Mouse (Mus musculus) MEL (cell line): ENCODE data around the gene Metrn. TPM values are rescaled to one million over a fixed set of nuclear protein-coding genes. Genes with fewer than 3 reads are reported as not detected.

Source experiments
- DNase-seq: peaks from one replicate; pipeline ENCODE4 v3.0.0; 2011; ENCODE audit warnings: low read depth, low spot score
- H3K27ac ChIP-seq: 2 replicates; pipeline ENCODE4 v1.5.1; 2012; ENCODE audit warnings: low read depth, mild to moderate bottlenecking, control low read depth, low read length, moderate library complexity; ENCODE audit not compliant: control insufficient read depth
- H3K27me3 ChIP-seq, 2 experiments: fragments of 150-350 bp in 1 of 2; sonication (generic) in 1 of 2; 2 replicates each; pipeline ENCODE4 v1.6.1; 2012; ENCODE audit warnings: low read length in 2 of 2, mild to moderate bottlenecking in 2 of 2, improper control_type of control experiment in 1 of 2, moderate library complexity in 1 of 2; ENCODE audit not compliant: insufficient read depth in 2 of 2, control insufficient read depth in 1 of 2
- H3K36me3 ChIP-seq, 2 experiments: 2 replicates each; pipeline ENCODE4 v1.6.1; 2012 to 2014; ENCODE audit warnings: low read length in 2 of 2, improper control_type of control experiment in 1 of 2, inconsistent platforms in 1 of 2, mild to moderate bottlenecking in 1 of 2; ENCODE audit not compliant: insufficient read depth in 2 of 2, control insufficient read depth in 1 of 2
- H3K4me1 ChIP-seq, 2 experiments: fragments of 150-350 bp in 1 of 2; sonication (generic) in 1 of 2; 2 replicates each; pipeline ENCODE4 v1.6.1; 2012; ENCODE audit warnings: low read length in 2 of 2, improper control_type of control experiment in 1 of 2, mild to moderate bottlenecking in 1 of 2; ENCODE audit not compliant: insufficient read depth in 2 of 2, control insufficient read depth in 1 of 2
- H3K4me3 ChIP-seq, 2 experiments: fragments of 150-350 bp in 1 of 2; sonication (generic) in 1 of 2; 2 replicates each; pipeline ENCODE4 v1.5.1; 2012; ENCODE audit warnings: low read depth in 2 of 2, low read length in 2 of 2, mild to moderate bottlenecking in 2 of 2, moderate library complexity in 2 of 2, control low read depth in 1 of 2, improper control_type of control experiment in 1 of 2; ENCODE audit not compliant: control insufficient read depth in 1 of 2, insufficient read depth in 1 of 2
- H3K79me2 ChIP-seq: 2 replicates; pipeline ENCODE4 v1.6.1; 2012; ENCODE audit warnings: mild to moderate bottlenecking, low read length, moderate library complexity; ENCODE audit not compliant: control insufficient read depth, poor library complexity, insufficient read depth
- H3K9ac ChIP-seq: 2 replicates; pipeline ENCODE4 v1.6.1; 2012; ENCODE audit warnings: low read depth, mild to moderate bottlenecking, control low read depth, low read length, moderate library complexity; ENCODE audit not compliant: control insufficient read depth, poor library complexity, severe bottlenecking
- H3K9me3 ChIP-seq: fragments of 150-350 bp; sonication (generic); replicated peaks from 2 replicates; pipeline ENCODE4 v1.6.1; 2012; ENCODE audit warnings: mild to moderate bottlenecking, low read length, improper control_type of control experiment, moderate library complexity; ENCODE audit not compliant: insufficient read depth
- CHD1 ChIP-seq: IDR thresholded peaks from 2 replicates; pipeline ENCODE4 v1.6.1; 2012; ENCODE audit warnings: low read depth, mild to moderate bottlenecking, inconsistent platforms, low read length, improper control_type of control experiment
- CTCF ChIP-seq, 3 experiments: IDR thresholded peaks in 2 of 3; conservative IDR thresholded peaks in 1 of 3; 2 replicates each; pipeline ENCODE4 v1.5.1; 2011 to 2012; ENCODE audit warnings: low read length in 3 of 3, low read depth in 2 of 3, mild to moderate bottlenecking in 2 of 3, improper control_type of control experiment in 1 of 3, inconsistent platforms in 1 of 3, mixed read lengths in 1 of 3, moderate library complexity in 1 of 3; ENCODE audit not compliant: control insufficient read depth in 1 of 3, insufficient read depth in 1 of 3, poor library complexity in 1 of 3, severe bottlenecking in 1 of 3
- HCFC1 ChIP-seq: IDR thresholded peaks from 2 replicates; pipeline ENCODE4 v1.6.1; 2012; ENCODE audit warnings: low read depth, mild to moderate bottlenecking, inconsistent platforms, low read length, improper control_type of control experiment, moderate library complexity
- JUND ChIP-seq: IDR thresholded peaks from 2 replicates; pipeline ENCODE4 v1.6.1; 2011; ENCODE audit warnings: low read depth, mild to moderate bottlenecking, improper control_type of control experiment, low read length
- MAFK ChIP-seq: IDR thresholded peaks from 2 replicates; pipeline ENCODE4 v1.6.1; 2011; ENCODE audit warnings: low read depth, mild to moderate bottlenecking, low read length, improper control_type of control experiment, borderline replicate concordance
- MAX ChIP-seq: IDR thresholded peaks from 2 replicates; pipeline ENCODE4 v1.6.1; 2011; ENCODE audit warnings: low read length, improper control_type of control experiment
- MAZ ChIP-seq: IDR thresholded peaks from 2 replicates; pipeline ENCODE4 v1.6.1; 2012; ENCODE audit warnings: low read depth, mild to moderate bottlenecking, inconsistent platforms, low read length, improper control_type of control experiment
- MXI1 ChIP-seq: IDR thresholded peaks from 2 replicates; pipeline ENCODE4 v1.6.1; 2011; ENCODE audit warnings: mild to moderate bottlenecking, low read depth, low read length, improper control_type of control experiment
- NELFE ChIP-seq: IDR thresholded peaks from 2 replicates; pipeline ENCODE4 v1.6.1; 2011; ENCODE audit warnings: low read depth, low read length, improper control_type of control experiment
- SIN3A ChIP-seq: IDR thresholded peaks from 2 replicates; pipeline ENCODE4 v1.6.1; 2012; ENCODE audit warnings: low read length, improper control_type of control experiment, inconsistent platforms
- TAL1 ChIP-seq: IDR thresholded peaks from 2 replicates; pipeline ENCODE4 v1.6.1; 2012; ENCODE audit warnings: mild to moderate bottlenecking, inconsistent platforms, low read length, moderate library complexity, mixed read lengths
- TBP ChIP-seq: IDR thresholded peaks from 2 replicates; pipeline ENCODE4 v1.8.0; 2011; ENCODE audit warnings: low read depth, low read length, improper control_type of control experiment
- UBTF ChIP-seq: IDR thresholded peaks from 2 replicates; pipeline ENCODE4 v1.6.1; 2012; ENCODE audit warnings: low read depth, mild to moderate bottlenecking, inconsistent platforms, low read length, improper control_type of control experiment, moderate library complexity, borderline replicate concordance; ENCODE audit not compliant: insufficient read depth
- USF1 ChIP-seq: IDR thresholded peaks from 2 replicates; pipeline ENCODE4 v1.6.1; 2014; ENCODE audit warnings: low read depth, mild to moderate bottlenecking, inconsistent platforms, low read length, improper control_type of control experiment, moderate library complexity
- USF2 ChIP-seq, 2 experiments: IDR thresholded peaks; 2 replicates each; pipeline ENCODE4 v1.6.1; 2011 to 2012; ENCODE audit warnings: improper control_type of control experiment in 2 of 2, low read length in 2 of 2, borderline replicate concordance in 1 of 2, inconsistent platforms in 1 of 2, low read depth in 1 of 2, mild to moderate bottlenecking in 1 of 2; ENCODE audit not compliant: insufficient read depth in 1 of 2
- ZC3H11A ChIP-seq: IDR thresholded peaks from 2 replicates; pipeline ENCODE4 v1.6.1; 2012; ENCODE audit warnings: low read depth, mild to moderate bottlenecking, inconsistent platforms, low read length, improper control_type of control experiment
- ZMIZ1 ChIP-seq: IDR thresholded peaks from 2 replicates; pipeline ENCODE4 v1.6.1; 2012; ENCODE audit warnings: low read depth, mild to moderate bottlenecking, inconsistent platforms, low read length, improper control_type of control experiment, moderate library complexity
- polyA plus RNA-seq, 2 experiments: library from polyadenylated mRNA; stranded (reverse) in 1 of 2; unstranded in 1 of 2; fragments of >175 nt in 1 of 2; fragments of >200 nt in 1 of 2; gene quantifications; 2 replicates each; pipeline versions ENCODE4 v1.2.1 to v1.2.4; 2012; ENCODE audit warnings: low replicate concordance in 2 of 2, low read depth in 1 of 2; ENCODE audit not compliant: insufficient read length in 2 of 2, insufficient read depth in 1 of 2, missing spikeins in 1 of 2
- total RNA-seq: library from RNA; depleted of rRNA; stranded (reverse); fragments of 300-350 nt; gene quantifications from 2 replicates; pipeline ENCODE4 v1.2.3, GENCODE M21; 2012

The Metrn gene
- total and polyA plus RNA-seq, 3 experiments, result 95.7 to 116 TPM; not detected in 1

DNA sequence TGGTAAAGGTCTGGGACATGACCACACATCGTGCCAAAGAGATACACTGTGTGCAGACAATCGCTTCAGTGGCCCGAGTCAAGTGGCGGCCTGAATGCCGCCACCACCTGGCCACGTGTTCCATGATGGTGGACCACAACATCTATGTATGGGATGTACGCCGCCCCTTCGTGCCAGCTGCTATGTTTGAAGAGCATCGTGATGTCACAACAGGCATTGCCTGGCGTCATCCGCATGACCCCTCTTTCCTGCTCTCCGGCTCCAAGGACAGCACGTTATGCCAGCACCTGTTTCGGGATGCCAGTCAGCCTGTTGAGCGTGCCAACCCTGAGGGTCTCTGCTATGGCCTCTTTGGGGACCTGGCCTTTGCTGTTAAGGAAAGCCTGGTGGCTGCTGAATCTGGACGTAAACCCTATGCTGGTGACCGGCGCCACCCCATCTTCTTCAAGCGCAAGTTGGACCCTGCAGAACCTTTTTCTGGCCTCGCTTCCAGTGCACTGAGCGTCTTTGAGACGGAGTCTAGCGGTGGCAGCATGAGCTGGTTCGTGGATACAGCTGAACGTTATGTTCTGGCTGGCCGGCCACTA, 29.1 kb upstream of the Metrn start:
- H3K4me3 ChIP-seq, result no peak overlapping the region
- no peaks in the 10 kb centered on the region for H3K9me3 ChIP-seq
- no peak overlapping the region for H3K27ac ChIP-seq
- peaks cover 0 to 33% of the 10 kb centered on the region in 2 experiments; a peak in 2 of 4 replicates for H3K4me1 ChIP-seq
- no peaks in the 10 kb centered on the region for H3K27me3 ChIP-seq
- H3K9ac ChIP-seq, result no peak overlapping the region
- H3K79me2 ChIP-seq, result peaks cover 44% of the 10 kb centered on the region
- TF ChIP-seq ZC3H11A, result no peak
- TF ChIP-seq USF1, result no peak
- TF ChIP-seq USF2 (IDR thresholded peaks at IDR 0.05; ENCODE audit: borderline replicate concordance in 1 of 2, insufficient read depth in 1 of 2, low read depth in 1 of 2, low read length in 2 of 2), result no peak
- TF ChIP-seq ZMIZ1, result no peak
- TF ChIP-seq UBTF, result no peak
- no peak for TF ChIP-seq TBP
- no peak for TF ChIP-seq MAX
- no peak for DNase-seq
- H3K36me3 ChIP-seq, result peaks cover 0 to 12% of the 10 kb centered on the region in 2 experiments; a peak in 2 of 4 replicates

DNA sequence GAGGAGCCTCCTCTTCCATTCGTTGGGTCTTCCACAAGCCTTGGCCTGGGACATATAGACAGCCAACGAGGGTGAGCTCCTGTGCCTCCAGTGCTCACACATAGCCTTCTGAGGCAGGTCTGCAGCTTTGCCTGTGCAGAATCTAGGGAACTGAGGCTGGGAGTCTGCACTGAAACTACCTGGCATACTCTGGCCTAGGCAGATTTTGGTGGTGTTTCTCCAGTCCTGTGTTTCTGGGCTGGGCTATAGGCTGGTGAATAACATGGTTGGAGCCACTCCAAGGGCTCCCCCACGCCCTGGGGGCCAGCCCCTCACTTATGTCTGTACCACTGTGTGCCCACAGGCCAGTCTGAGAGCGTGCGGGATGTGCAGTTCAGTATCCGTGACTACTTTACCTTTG, 28.4 kb upstream of the Metrn start:
- Histone ChIP-seq H3K27me3 (no peaks in the 10 kb centered on the region; a peak in 1 of 4 replicates), H3K9me3 (no peaks in the 10 kb centered on the region), H3K36me3 (peaks cover 0 to 11% of the 10 kb centered on the region in 2 experiments; a peak in 2 of 4 replicates), H3K9ac (peak overlapping the region; percentile 63), H3K79me2 (peaks cover 38% of the 10 kb centered on the region), H3K27ac (no peak overlapping the region), H3K4me3 (peak overlapping the region; percentile 73 to 89), H3K4me1 (peaks cover 0 to 29% of the 10 kb centered on the region in 2 experiments; a peak in 2 of 4 replicates)
- no peak for DNase-seq
- TF ChIP-seq CTCF (IDR thresholded peaks at IDR 0.05 in 2 of 3, conservative IDR thresholded peaks at IDR 0.05 in 1 of 3; ENCODE audit: control insufficient read depth in 1 of 3, insufficient read depth in 1 of 3, low read depth in 2 of 3, low read length in 3 of 3, poor library complexity in 1 of 3, severe bottlenecking in 1 of 3), result no peak

GRCm38 (mm10) chr17:25824362-25825142, 27.6 kb upstream of the Metrn start:
- H3K27ac ChIP-seq, result peak overlapping the region; percentile 40

More at GRCm38 (mm10) chr17:25824362-25825142, 27.6 kb upstream of the Metrn start:
- no peaks in the 10 kb centered on the region for H3K9me3 ChIP-seq
- DNase-seq, result peak; percentile 81
- peak overlapping the region; percentile 72 for H3K9ac ChIP-seq
- H3K36me3 ChIP-seq, result peaks cover 0 to 7% of the 10 kb centered on the region in 2 experiments; a peak in 2 of 4 replicates
- TF ChIP-seq ZMIZ1, result 0 out of 2 replicates have a peak, but pooled peaks have one; percentile 26
- 0 out of 2 replicates have a peak, but pooled peaks have one; percentile 34 for TF ChIP-seq MAZ
- no peak for TF ChIP-seq TAL1
- TF ChIP-seq JUND, result no peak
- TF ChIP-seq MXI1, result peak; percentile 26
- TF ChIP-seq MAFK, result no peak
- TF ChIP-seq HCFC1, result 0 out of 2 replicates have a peak, but pooled peaks have one; percentile 39
- peak; percentile 32 for TF ChIP-seq NELFE
- no peak for TF ChIP-seq CHD1
- TF ChIP-seq TBP, result no peak
- TF ChIP-seq USF1, result no peak
- peak; percentile 73 for TF ChIP-seq SIN3A
- no peaks in the 10 kb centered on the region; a peak in 1 of 4 replicates for H3K27me3 ChIP-seq
- H3K4me3 ChIP-seq, result peak overlapping the region; percentile 73 to 89
- H3K4me1 ChIP-seq, result peaks cover 0 to 21% of the 10 kb centered on the region in 2 experiments; a peak in 2 of 4 replicates
- H3K79me2 ChIP-seq, result peaks cover 32% of the 10 kb centered on the region
